Mouse (Mus musculus): ENCODE data around the gene Sppl3. TPM values are rescaled to one million over a fixed set of nuclear protein-coding genes. Genes with fewer than 3 reads are reported as not detected.

Gene Sppl3
- 136 and 147 TPM in 2 replicates for total RNA-seq (2014; rRNA removed)
- polyA plus RNA-seq (2015; fragmentation: Nextera tagmentation; extraction: Ambion mirVana): 30.1 and 31.1 TPM in 2 replicates

- H3K4me2 ChIP-seq (ENCODE audit: low read depth, low read length): peak within 1 kb of the TSS; percentile 96
- H3K9me3 ChIP-seq (ENCODE audit: low read length): no peaks in the 10 kb centered on the region
- H3K36me3 ChIP-seq (ENCODE audit: insufficient read depth, low read length): no peaks in the 10 kb centered on the region
- H3K4me3 ChIP-seq (ENCODE audit: low read length): peak within 1 kb of the TSS; percentile 92
- H3K27me3 ChIP-seq (ENCODE audit: insufficient read depth, low read length): no peaks in the 10 kb centered on the region
- WGBS: under 1% methylated on average over 55 of the region's 65 CpGs
- DNase-seq (ENCODE audit: low spot score): peak; percentile 98
- peak within 1 kb of the TSS; percentile 91 for H3K27ac ChIP-seq
- peaks cover 12% of the 10 kb centered on the region for H3K4me1 ChIP-seq (ENCODE audit: insufficient read depth, low read length)
- TF ChIP-seq CTCF (IDR thresholded peaks at IDR 0.05; ENCODE audit: low read depth): no peak
- H3K9ac ChIP-seq (replicated peaks; ENCODE audit: low read length): peak within 1 kb of the TSS; percentile 97
- ATAC-seq: peak; percentile 94
These were observed at the start of gene Sppl3 for GRCm38 (mm10) chr5:115010577-115011216. TSS of gene Sppl3 (plus strand) at chr5:115011137.

GRCm38 (mm10) chr5:114961590-114962360, 49.2 kb upstream of the Sppl3 start:
- Histone ChIP-seq H3K4me3 (ENCODE audit: low read length) (no peak overlapping the region), H3K27me3 (ENCODE audit: insufficient read depth, low read length) (no peaks in the 10 kb centered on the region), H3K4me2 (ENCODE audit: low read depth, low read length) (no peak overlapping the region), H3K9me3 (ENCODE audit: low read length) (0 out of 2 replicates have a peak, but pooled peaks cover 3% of the 10 kb centered on the region), H3K4me1 (ENCODE audit: insufficient read depth, low read length) (no peaks in the 10 kb centered on the region), H3K9ac (replicated peaks; ENCODE audit: low read length) (no peak overlapping the region), H3K27ac (no peak overlapping the region), H3K36me3 (ENCODE audit: insufficient read depth, low read length) (no peaks in the 10 kb centered on the region)
- no peak for TF ChIP-seq CTCF (IDR thresholded peaks at IDR 0.05; ENCODE audit: low read depth)
- WGBS: 35% methylated on average over 4 of the region's 4 CpGs
- ATAC-seq: 0 out of 2 replicates have a peak, but pooled peaks have one; percentile 35
- no peak for DNase-seq (ENCODE audit: low spot score)

DNA sequence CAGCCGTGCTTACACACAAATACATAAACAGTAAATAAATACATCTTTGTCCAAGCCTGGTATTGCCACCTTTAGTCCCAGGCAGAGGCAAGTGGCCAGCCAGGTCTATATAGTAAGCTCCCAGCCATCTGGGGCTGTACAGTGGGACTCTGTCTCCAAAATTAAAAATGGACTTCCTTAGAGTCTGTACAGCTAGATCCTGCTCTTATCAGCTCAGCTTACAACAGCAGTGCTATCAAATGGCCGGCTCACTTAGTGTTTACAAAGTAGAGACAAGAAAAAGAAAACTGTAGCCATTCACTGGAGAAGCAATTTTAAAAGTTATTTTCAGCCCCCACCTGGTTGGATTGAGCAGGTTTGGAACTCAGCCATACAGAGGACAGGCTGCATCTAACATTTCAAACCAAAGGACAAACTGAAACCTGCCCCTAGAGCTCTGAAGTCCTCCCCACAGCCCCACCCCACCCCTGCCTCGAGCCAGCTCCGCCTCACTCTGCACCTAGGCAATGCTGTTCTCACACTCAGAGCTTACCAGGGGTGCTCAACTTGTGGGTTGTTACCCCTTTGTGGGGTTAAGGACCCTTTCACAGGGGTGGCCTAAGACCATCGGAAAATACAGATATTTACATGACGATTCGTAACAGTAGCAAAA, 46.5 kb upstream of the Sppl3 start:
- no peak for DNase-seq (ENCODE audit: low spot score)
- WGBS: 75% methylated on average over 7 of the region's 7 CpGs

GRCm38 (mm10) chr5:114964967-114965898, 45.7 kb upstream of the Sppl3 start:
- Histone ChIP-seq H3K27ac (no peak overlapping the region), H3K27me3 (ENCODE audit: insufficient read depth, low read length) (no peaks in the 10 kb centered on the region), H3K36me3 (ENCODE audit: insufficient read depth, low read length) (no peaks in the 10 kb centered on the region), H3K9ac (replicated peaks; ENCODE audit: low read length) (no peak overlapping the region), H3K4me3 (ENCODE audit: low read length) (no peak overlapping the region), H3K9me3 (ENCODE audit: low read length) (no peaks in the 10 kb centered on the region), H3K4me2 (ENCODE audit: low read depth, low read length) (no peak overlapping the region), H3K4me1 (ENCODE audit: insufficient read depth, low read length) (no peaks in the 10 kb centered on the region)
- TF ChIP-seq CTCF (IDR thresholded peaks at IDR 0.05; ENCODE audit: low read depth): no peak
- DNase-seq (ENCODE audit: low spot score) (no peak), ATAC-seq (no peak)
- 71% methylated on average over 17 of the region's 17 CpGs for WGBS

More for the DNA sequence above, 46.5 kb upstream of the Sppl3 start:
- TF ChIP-seq CTCF (IDR thresholded peaks at IDR 0.05; ENCODE audit: low read depth): no peak
- Histone ChIP-seq H3K4me2 (ENCODE audit: low read depth, low read length) (no peak overlapping the region), H3K4me1 (ENCODE audit: insufficient read depth, low read length) (no peaks in the 10 kb centered on the region), H3K27me3 (ENCODE audit: insufficient read depth, low read length) (no peaks in the 10 kb centered on the region), H3K4me3 (ENCODE audit: low read length) (no peak overlapping the region), H3K9ac (replicated peaks; ENCODE audit: low read length) (no peak overlapping the region), H3K9me3 (ENCODE audit: low read length) (no peaks in the 10 kb centered on the region), H3K27ac (no peak overlapping the region), H3K36me3 (ENCODE audit: insufficient read depth, low read length) (no peaks in the 10 kb centered on the region)
- ATAC-seq: no peak

DNA sequence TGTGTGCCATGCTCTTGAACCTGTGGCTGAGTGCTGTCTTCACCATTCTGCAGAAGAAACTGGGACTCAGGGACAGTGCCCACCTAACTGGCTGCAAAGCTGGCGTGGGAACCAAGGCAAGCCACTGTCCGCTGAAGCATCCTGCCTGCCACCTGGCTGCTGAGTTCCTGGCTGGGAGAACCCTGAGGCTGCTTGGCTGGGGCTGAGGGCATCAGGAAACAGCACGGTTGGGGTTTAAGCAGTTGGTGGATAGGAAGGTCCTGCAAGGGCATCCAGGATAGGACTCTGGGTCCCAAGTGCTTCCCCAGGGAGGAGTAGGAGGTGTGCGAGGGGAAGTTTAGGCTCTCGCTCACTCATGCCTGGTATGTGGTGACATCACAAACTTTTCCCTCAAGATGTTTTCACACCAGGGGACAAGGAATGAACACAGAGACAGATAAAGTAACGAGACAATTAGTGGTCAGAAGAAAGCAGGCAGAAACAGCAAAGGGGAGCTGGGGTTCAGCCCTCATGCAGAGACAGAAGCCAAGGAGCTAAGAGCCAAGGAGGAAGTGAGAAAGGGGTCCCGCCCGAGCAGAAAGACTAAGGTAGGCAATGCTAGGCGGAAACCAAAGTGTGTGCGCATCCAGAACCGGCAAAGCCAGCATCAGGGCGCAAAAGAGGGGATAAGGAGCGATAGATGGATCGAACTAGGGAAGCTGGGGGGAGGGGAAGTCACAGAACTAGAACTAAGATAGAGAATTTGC, 43.2 kb upstream of the Sppl3 start:
- H3K27me3 ChIP-seq (ENCODE audit: insufficient read depth, low read length): no peaks in the 10 kb centered on the region
- H3K36me3 ChIP-seq (ENCODE audit: insufficient read depth, low read length): no peaks in the 10 kb centered on the region
- ATAC-seq: no peak
- H3K27ac ChIP-seq: no peak overlapping the region
- no peak for DNase-seq (ENCODE audit: low spot score)
- 40% methylated on average over 14 of the region's 14 CpGs for WGBS
- no peak overlapping the region for H3K9ac ChIP-seq (replicated peaks; ENCODE audit: low read length)
- H3K4me1 ChIP-seq (ENCODE audit: insufficient read depth, low read length): no peaks in the 10 kb centered on the region
- TF ChIP-seq CTCF (IDR thresholded peaks at IDR 0.05; ENCODE audit: low read depth): no peak
- no peak overlapping the region for H3K4me3 ChIP-seq (ENCODE audit: low read length)
- H3K4me2 ChIP-seq (ENCODE audit: low read depth, low read length): no peak overlapping the region
- H3K9me3 ChIP-seq (ENCODE audit: low read length): no peaks in the 10 kb centered on the region

Measured in hindbrain, postnatal 0 days (tissue).